Mouse (Mus musculus): ENCODE data around the gene Scn11a. TPM values are rescaled to one million over a fixed set of nuclear protein-coding genes. Genes with fewer than 3 reads are reported as not detected.
A peak's percentile ranks its signal among the peaks of the same experiment; 100 is the strongest.

Scn11a gene
- 0.01 and 0.03 TPM in 2 replicates for polyA plus RNA-seq (2012; rRNA removed)

GRCm38 (mm10) chr9:119825297-119825696 is at the start of gene Scn11a:
Scn11a (minus strand) TSS chr9:119825456.
- WGBS: 28% methylated on average over 4 of the region's 4 CpGs
- DNase-seq: no peak
- Histone ChIP-seq H3K27me3 (replicated peaks; ENCODE audit: control insufficient read depth, insufficient read depth, low read length) (no peaks in the 10 kb centered on the region), H3K4me1 (ENCODE audit: control insufficient read depth, insufficient read depth, low read length) (no peaks in the 10 kb centered on the region), H3K36me3 (ENCODE audit: control insufficient read depth, insufficient read depth, low read length) (no peaks in the 10 kb centered on the region), H3K27ac (ENCODE audit: insufficient read depth, low read depth, low read length) (no peak within 1 kb of the TSS), H3K4me3 (ENCODE audit: insufficient read depth, low read depth, low read length) (no peak within 1 kb of the TSS)
- TF ChIP-seq CTCF (conservative IDR thresholded peaks at IDR 0.05; ENCODE audit: insufficient read depth, insufficient read length, low read depth, low read length) (no peak), POLR2A (IDR thresholded peaks at IDR 0.05; ENCODE audit: low read depth, low read length) (no peak)

DNA sequence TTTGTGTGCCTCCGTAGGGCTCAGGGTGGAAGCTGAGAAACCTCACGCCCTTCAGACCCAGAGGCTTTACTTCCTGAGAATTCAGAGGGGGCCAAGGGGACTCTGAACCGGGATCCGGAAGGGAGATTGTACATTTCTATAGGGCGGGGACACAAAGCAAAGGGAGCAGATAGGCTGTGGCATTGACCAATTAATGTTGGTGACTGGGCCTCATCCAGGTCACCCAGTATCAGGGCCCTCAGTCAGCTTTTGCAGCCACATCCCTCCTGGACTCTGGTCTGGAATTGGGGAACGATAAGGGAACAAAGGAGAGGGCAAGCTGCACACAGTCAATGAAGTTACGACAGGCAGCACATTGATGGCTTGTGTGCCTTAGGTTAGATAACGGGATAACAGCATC is 28.9 kb upstream of the Scn11a start:
- no peak for DNase-seq
- no peaks in the 10 kb centered on the region for H3K27me3 ChIP-seq (replicated peaks; ENCODE audit: control insufficient read depth, insufficient read depth, low read length)
- no peak overlapping the region for H3K27ac ChIP-seq (ENCODE audit: insufficient read depth, low read depth, low read length)
- no peaks in the 10 kb centered on the region for H3K36me3 ChIP-seq (ENCODE audit: control insufficient read depth, insufficient read depth, low read length)
- no peak overlapping the region for H3K4me3 ChIP-seq (ENCODE audit: insufficient read depth, low read depth, low read length)
- WGBS: 52% methylated on average over 8 of the region's 8 CpGs
- TF ChIP-seq POLR2A (IDR thresholded peaks at IDR 0.05; ENCODE audit: low read depth, low read length) (no peak), CTCF (conservative IDR thresholded peaks at IDR 0.05; ENCODE audit: insufficient read depth, insufficient read length, low read depth, low read length) (no peak)
- peaks cover 11% of the 10 kb centered on the region; the same call in 1 of the 2 replicates for H3K4me1 ChIP-seq (ENCODE audit: control insufficient read depth, insufficient read depth, low read length)

- Histone ChIP-seq H3K27me3 (replicated peaks; ENCODE audit: control insufficient read depth, insufficient read depth, low read length) (no peaks in the 10 kb centered on the region), H3K27ac (ENCODE audit: insufficient read depth, low read depth, low read length) (peak overlapping the region; percentile 35), H3K4me3 (ENCODE audit: insufficient read depth, low read depth, low read length) (no peak overlapping the region), H3K36me3 (ENCODE audit: control insufficient read depth, insufficient read depth, low read length) (no peaks in the 10 kb centered on the region), H3K4me1 (ENCODE audit: control insufficient read depth, insufficient read depth, low read length) (peaks cover 11% of the 10 kb centered on the region; the same call in 1 of the 2 replicates)
- 22% methylated on average over 2 of the region's 2 CpGs for WGBS
- DNase-seq: peak; percentile 53
- TF ChIP-seq POLR2A (IDR thresholded peaks at IDR 0.05; ENCODE audit: low read depth, low read length): no peak
- TF ChIP-seq CTCF (conservative IDR thresholded peaks at IDR 0.05; ENCODE audit: insufficient read depth, insufficient read length, low read depth, low read length): no peak
Measured at GRCm38 (mm10) chr9:119853071-119853846, 28.0 kb upstream of the Scn11a start.

GRCm38 (mm10) chr9:119852347-119853030 is 27.2 kb upstream of the Scn11a start:
- Histone ChIP-seq H3K4me1 (ENCODE audit: control insufficient read depth, insufficient read depth, low read length) (peaks cover 11% of the 10 kb centered on the region; the same call in 1 of the 2 replicates), H3K36me3 (ENCODE audit: control insufficient read depth, insufficient read depth, low read length) (no peaks in the 10 kb centered on the region), H3K27me3 (replicated peaks; ENCODE audit: control insufficient read depth, insufficient read depth, low read length) (no peaks in the 10 kb centered on the region), H3K4me3 (ENCODE audit: insufficient read depth, low read depth, low read length) (no peak overlapping the region), H3K27ac (ENCODE audit: insufficient read depth, low read depth, low read length) (no peak overlapping the region)
- 26% methylated on average over 10 of the region's 10 CpGs for WGBS
- TF ChIP-seq CTCF (conservative IDR thresholded peaks at IDR 0.05; ENCODE audit: insufficient read depth, insufficient read length, low read depth, low read length) (no peak), POLR2A (IDR thresholded peaks at IDR 0.05; ENCODE audit: low read depth, low read length) (no peak)
- peak; percentile 82 for DNase-seq

DNA sequence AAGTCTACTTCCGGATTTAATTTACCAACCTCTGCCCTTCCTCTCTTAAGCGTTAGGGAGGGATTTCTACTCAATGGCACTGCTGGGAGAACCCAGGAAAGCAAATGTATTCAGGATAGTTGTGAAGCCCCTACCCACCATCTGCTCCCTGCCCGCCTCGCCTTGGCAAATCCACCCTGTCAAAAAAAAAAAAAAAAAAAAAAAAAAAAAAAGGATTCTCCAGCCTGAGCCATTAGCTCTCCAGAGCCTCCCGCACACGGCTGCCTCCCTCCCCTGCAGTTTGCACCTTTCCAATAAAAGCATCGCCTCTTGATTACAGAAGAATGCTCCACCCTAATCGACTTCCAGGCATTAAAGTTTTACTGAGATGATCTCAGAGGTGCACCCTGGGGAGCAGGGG is 24.0 kb upstream of the Scn11a start:
- Histone ChIP-seq H3K4me1 (ENCODE audit: control insufficient read depth, insufficient read depth, low read length) (peaks cover 11% of the 10 kb centered on the region; the same call in 1 of the 2 replicates), H3K27me3 (replicated peaks; ENCODE audit: control insufficient read depth, insufficient read depth, low read length) (no peaks in the 10 kb centered on the region), H3K27ac (ENCODE audit: insufficient read depth, low read depth, low read length) (no peak overlapping the region), H3K36me3 (ENCODE audit: control insufficient read depth, insufficient read depth, low read length) (no peaks in the 10 kb centered on the region), H3K4me3 (ENCODE audit: insufficient read depth, low read depth, low read length) (no peak overlapping the region)
- 21% methylated on average over 8 of the region's 8 CpGs for WGBS
- no peak for TF ChIP-seq POLR2A (IDR thresholded peaks at IDR 0.05; ENCODE audit: low read depth, low read length)
- no peak for TF ChIP-seq CTCF (conservative IDR thresholded peaks at IDR 0.05; ENCODE audit: insufficient read depth, insufficient read length, low read depth, low read length)
- DNase-seq: no peak

DNA sequence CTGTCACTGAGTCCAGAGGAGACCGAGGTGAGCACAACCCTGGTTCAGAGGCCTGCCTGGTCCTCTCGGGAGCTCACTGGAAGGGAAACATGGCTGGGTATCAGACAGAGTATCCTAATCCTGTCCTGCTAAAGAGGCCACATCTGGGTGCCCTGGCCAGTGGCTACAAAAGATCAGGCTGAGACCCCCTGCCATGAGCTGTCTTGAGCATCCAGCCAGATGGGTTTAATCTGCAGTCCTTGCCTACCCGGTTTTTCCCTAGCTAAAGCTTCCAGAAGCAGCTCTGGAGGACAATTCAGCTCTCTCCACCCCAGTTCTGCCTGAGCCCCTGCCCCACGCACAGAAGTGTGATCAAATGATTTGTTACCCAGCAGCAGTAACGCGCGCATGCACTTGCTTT is 23.4 kb upstream of the Scn11a start:
- no peaks in the 10 kb centered on the region for H3K36me3 ChIP-seq (ENCODE audit: control insufficient read depth, insufficient read depth, low read length)
- peaks cover 7% of the 10 kb centered on the region; the same call in 1 of the 2 replicates for H3K4me1 ChIP-seq (ENCODE audit: control insufficient read depth, insufficient read depth, low read length)
- DNase-seq: no peak
- WGBS: 52% methylated on average over 7 of the region's 7 CpGs
- no peak overlapping the region for H3K4me3 ChIP-seq (ENCODE audit: insufficient read depth, low read depth, low read length)
- no peak for TF ChIP-seq CTCF (conservative IDR thresholded peaks at IDR 0.05; ENCODE audit: insufficient read depth, insufficient read length, low read depth, low read length)
- H3K27me3 ChIP-seq (replicated peaks; ENCODE audit: control insufficient read depth, insufficient read depth, low read length): no peaks in the 10 kb centered on the region
- H3K27ac ChIP-seq (ENCODE audit: insufficient read depth, low read depth, low read length): no peak overlapping the region

- Histone ChIP-seq H3K27ac (ENCODE audit: insufficient read depth, low read depth, low read length) (no peak overlapping the region), H3K4me1 (ENCODE audit: control insufficient read depth, insufficient read depth, low read length) (peaks cover 2% of the 10 kb centered on the region; the same call in 1 of the 2 replicates), H3K27me3 (replicated peaks; ENCODE audit: control insufficient read depth, insufficient read depth, low read length) (no peaks in the 10 kb centered on the region), H3K36me3 (ENCODE audit: control insufficient read depth, insufficient read depth, low read length) (no peaks in the 10 kb centered on the region), H3K4me3 (ENCODE audit: insufficient read depth, low read depth, low read length) (no peak overlapping the region)
- DNase-seq: no peak
- no peak for TF ChIP-seq POLR2A (IDR thresholded peaks at IDR 0.05; ENCODE audit: low read depth, low read length)
- 86% methylated on average over 6 of the region's 6 CpGs for WGBS
Measured at GRCm38 (mm10) chr9:119847187-119847586, 21.9 kb upstream of the Scn11a start.
